Mouse (Mus musculus): ENCODE data around the gene Sycp2l.
"Not testable (repeated sequence)": the region's sequence is repeated elsewhere in the genome, so short reads cannot be mapped to it uniquely, and the experiment has no call there.

The Sycp2l gene

DNA sequence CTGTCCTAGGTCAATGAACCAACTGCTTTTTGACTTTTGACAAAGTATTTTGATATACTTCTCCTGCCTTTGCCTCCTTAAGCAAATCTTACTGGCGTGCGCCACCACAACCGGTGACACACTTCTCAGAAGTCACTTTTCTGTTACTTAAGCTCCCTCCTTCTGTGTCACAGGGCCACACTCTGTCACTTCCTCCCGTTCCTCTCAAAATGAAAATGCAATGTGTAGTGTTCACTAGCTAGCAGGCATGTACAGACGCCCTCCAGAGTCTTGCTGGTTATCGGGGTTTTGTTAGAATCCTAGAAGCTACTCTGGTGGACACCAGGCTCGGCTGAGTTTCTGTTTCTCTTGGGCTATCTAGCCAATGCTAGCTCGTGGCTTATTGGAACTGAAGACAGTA is 14.2 kb downstream of the Sycp2l start:
- DNase-seq, result no peak

DNA sequence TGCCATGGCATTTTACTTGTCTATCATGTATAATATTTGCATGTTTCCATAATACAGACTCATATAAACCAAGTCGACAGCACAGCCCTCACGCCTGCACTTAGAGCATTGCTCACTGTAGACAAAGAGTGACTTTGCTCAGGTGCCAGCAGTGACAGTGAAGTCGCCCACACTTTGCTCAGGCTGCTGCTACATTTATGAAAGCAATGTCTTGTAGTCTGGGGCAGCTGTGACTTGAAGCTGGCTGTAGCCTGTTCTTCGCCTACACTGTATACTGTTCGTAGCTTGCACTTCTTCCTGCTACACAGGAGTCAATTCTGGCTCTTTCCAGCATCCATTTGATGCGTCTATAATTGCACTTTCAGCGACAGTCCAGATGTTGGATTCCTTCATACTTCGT is 15.0 kb downstream of the Sycp2l start:
- DNase-seq, result no peak

DNA sequence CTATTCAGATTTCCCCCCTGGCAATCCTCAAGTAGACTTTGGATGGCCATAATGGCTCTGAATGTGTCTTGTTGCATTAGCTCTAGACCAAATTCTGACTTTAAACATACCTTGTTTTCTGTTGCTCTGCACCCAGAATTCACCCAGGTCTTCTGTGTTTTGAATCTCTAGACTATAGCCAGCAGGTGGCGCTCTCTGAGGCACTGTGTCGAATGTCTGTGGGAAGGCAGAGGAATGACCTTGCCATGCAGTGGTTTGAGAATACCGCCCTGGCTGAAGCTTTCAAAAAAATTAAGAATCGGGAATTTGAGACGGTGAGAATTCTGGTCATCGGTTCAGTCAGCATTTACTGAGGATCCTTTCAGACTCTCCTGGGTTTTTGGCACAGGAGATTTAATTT is 20.8 kb downstream of the Sycp2l start:
- peak; percentile 20 to 35 for DNase-seq

DNA sequence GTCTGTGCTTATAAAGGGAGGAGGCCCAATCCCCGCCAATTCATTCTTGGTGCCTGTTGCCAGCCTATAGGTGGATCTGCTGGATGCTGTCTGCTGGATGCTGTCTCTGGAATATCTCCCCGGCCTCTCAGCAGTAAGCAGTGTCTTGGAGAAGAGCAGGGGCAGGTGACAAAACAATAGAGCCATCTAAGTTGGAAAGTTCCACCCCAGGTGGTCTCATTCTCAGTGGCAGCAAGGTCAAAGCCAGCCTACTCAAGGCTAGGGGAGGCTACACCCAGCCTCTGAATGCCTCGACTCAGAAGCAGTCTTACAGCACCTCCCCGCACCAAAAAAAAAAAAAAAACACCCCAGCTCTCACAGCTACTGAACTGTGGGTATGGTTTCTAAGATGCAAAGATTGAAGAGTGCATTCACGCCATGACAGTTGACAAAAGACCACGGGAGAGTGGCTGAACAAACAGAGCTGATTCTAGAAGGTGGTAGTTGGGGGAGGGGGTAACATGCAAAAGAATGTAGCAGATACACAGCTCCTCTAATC is 31.4 kb downstream of the Sycp2l start:
- no peak for DNase-seq

DNA sequence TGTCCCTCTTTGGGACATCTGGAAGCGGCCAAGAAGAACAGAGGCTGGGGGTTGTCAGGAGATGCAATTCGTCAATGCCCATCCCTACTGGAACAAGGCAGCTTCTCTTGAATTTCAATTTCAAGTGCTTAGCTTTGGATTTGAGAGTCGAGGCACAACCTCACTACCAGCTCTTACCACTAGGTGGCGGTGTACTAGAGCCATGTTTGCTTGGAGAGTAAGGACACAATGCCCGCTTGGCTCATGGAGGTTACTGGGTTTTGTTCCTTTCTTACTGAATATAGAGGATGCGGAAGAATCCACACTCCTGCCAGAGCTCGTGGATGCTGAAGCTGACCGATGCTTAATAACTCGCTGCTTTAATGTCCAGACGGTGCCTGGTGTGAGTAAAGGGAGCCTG is 32.2 kb downstream of the Sycp2l start:
- peak; percentile 30 to 37 for DNase-seq

DNA sequence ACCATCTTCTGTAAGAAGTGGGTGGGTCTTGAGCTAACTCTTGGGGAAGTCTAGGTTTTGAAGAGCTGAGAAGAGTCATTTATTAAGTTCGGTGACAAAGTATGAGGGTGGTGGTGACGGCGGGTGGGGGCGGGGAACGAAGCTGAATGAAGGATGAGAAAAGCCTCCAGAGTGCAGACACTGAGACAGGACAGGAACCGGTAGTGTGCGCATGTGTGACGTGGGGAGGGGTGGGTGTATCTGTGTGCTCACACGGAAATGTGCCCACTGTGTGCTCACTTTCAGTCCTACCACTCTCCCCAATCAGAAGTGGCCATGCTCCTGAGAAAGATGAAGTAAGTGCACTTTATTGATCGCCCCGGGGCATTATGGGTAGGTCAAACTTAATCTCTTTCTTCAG is 39.0 kb downstream of the Sycp2l start:
- no peak for DNase-seq

DNA sequence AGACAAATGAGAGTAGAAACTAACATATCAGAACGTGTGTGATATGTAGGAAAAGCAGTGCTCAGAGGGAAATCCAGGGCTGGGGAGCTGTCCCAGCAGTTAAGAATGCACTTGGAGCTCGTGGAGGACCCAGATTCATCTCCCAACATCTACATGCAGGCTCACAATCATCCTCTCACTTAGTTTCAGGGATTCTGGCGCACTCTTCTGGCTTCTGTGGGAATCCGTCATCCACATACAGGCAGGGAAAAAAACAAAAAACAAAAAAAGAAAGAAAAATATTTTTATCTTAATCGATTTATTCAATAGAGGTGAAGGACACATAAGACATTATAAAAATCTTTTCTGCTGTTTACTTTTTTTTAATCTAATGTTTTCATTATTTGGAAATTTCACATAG is 44.3 kb downstream of the Sycp2l start:
- DNase-seq, result no peak

DNA sequence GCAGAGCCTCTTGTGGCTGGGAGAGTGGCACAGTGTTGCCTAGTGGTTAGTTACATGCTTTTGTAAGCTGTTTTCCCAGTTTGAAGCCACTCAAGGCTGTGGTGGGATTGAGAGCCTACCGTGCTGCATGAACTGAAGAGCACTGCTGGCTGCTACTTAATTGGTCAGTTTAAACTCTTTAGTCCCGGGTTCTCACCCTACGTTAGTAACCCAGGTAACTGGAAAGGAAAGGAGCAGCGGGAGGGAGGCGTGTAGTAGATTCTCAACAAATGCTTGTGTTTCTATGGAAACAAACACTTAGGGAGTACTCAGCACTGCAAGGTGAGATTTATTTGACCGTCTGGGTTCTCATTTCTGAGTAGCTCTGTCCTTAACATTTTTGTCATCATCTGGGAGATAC is 73.8 kb downstream of the Sycp2l start:
- no peak for DNase-seq

DNA sequence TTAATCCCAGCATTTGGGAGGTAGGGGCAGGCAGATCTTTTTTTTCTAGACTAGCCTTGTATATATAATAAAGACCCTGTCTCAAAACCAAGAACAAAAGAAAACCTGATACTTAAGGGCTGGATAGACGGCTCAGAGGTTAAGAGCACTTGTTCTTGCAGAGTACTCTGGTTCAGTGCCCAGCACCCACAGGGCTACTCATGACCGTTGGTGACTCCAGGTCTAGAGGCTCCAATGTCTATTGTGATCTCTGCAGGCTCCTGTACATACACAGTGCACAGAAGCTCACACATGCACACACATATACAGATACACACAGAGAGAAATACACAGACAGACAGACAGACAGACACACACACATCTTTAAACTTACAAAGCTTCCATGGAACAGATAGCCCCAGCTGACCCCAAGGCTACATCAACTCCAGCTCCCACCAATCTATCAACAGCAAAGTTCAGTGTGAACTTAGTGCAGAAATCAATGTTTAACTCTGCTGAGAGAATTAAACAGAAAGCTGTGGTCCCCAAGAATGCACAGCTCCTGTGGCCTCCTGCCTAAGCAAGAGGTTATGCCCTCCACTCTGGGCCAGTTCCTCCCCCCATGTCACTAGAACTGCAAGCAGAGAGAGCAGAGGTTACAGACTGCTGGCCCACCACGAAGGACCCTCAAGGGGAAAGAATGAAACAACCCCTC is 81.7 kb downstream of the Sycp2l start:
- DNase-seq, result no peak

DNA sequence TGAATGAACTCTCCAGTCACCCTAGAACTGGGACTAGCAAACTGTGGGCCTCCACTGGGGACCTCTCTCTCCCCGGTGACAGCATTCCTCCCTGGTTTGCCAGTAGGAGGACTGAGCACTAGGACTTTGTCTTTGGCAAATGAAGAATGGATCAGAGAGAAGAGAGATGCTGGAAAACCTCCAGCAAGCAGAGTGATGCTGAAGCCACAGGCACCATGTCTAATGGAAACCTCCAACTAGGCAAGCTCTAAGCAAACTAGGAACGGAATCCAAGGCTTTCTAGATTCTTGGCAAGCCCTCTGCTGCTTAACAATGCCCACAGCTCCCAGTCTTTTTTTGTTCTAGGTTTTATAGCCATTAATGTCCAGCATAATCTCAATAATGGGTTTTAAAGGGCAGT is 86.8 kb downstream of the Sycp2l start:
- no peak for DNase-seq

DNA sequence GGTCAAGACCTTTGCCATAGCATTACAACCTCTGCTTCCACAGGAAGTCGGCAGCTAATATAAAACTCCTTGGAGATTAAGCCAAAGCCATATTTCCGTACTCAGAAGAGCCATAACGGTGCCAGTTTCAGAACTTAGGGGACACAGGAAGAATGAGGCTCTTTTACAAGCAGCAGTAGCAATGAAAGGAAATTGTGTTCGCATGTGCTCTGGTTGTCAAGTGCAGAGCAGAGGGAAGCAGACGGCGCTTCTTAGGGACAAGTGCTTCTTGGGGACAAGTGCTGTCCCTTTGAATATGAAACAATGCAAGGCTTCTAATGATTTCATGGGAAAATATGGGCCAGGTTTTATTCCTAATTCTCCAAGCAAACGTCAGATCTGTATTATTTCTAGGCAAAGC is 89.2 kb downstream of the Sycp2l start:
- no peak for DNase-seq

DNA sequence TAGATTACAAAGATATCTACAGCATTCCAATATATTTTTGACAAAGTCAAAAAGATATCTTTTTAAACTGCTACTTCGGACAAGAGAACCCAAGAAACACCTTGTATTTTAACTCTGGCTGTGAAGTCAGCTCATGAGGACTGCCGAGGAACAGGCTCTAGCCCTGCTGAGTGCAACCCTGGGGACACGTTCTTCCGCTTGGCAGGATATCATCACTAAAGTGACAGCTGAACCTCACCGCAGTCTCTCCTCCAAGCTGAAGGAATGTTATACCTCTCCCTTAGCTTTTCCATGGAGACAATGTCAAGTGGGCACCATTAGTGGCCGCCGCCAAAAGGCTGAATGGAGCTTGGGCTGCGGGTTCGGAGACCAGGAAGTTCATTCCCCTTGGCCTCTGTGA is 89.6 kb downstream of the Sycp2l start:
- no peak for DNase-seq

DNA sequence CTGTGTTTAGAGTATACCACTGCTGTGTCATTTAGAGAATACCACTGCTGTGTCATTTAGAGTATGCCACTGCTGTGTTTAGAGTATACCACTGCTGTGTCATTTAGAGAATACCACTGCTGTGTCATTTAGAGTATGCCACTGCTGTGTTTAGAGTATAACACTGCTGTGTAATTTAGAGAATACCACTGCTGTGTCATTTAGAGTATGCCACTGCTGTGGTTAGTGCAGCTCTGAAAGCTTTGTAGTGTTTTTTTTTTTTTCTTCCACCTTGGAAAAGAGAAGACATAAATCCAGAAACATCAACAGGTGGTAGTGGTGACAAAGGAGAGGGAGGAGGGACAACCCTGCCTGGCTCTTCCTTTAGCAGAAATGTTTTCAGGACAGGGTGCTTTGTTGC is 91.5 kb downstream of the Sycp2l start:
- not testable (repeated sequence) for DNase-seq

DNA sequence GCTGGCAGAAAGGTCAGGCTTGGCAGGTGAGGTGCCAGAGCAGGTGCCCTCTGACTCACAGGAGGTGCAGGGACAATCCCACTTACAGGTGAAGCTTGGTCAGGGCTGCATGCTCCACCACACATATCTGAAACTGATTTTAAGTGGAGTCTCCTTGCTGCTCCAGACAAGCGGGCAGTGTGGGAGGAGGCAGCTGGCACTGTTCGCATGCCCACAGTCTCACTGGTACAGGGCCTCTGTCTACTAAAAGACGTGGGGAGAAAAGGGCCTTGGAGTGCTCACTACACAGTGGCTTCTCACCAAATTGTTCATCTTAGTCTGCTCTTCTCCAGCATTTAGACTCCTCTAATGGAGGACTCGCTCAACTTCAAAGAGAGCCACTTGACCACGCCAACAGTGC is 92.1 kb downstream of the Sycp2l start:
- no peak for DNase-seq

DNA sequence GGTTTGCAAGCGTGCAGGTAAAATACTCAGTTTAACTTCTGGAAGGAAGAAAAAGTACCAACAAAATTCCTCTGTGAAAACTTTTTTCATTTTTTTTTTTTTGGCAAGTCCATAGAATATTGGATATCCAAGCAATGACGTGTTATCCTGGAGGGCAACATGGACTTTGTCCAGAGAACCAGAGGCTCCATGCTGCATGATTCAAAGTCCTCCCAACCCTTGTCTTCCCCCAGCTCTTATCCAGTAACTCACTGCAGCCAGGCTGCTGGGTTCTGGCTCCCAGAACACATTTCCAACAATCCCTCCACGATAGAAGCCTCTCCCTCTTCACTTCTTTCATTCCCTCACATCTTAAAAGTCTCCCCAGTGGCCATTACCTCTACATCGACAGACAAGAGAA is 97.2 kb downstream of the Sycp2l start:
- DNase-seq, result no peak

DNA sequence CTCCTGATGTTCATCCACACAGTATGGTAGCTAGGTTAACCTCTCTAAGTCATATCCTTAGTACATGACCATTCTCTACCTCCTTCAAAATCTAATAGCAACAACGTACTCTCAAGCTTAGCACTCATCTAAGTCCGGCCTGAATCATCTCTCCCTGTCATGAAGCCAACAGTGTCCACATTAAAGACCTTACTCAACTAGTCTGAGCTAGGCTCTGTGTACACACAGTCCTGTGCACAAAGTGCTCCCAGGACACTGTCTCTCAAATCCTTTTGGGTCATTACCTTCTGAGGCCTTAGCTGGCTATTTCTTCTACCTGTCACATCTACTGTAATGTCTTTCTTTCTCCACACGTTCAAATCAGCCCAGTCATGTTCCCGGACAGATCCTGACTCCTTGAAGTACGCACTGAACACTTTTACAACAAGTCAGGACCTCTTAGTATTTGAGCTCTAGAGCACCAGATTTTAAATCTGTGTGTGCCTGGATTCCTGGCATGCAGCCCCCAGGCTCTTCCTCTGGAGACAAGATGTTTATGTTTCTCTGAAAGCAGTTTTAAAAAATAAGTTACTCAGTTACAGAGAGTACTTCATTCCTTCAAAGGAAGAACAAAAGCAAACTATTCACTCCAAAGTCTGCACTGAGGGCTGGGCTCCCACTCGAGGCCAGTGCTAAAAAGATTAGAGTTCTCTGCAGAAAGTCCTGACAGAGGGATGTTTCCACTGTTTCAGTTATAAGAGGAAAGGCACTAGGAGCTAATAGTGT is 98.6 kb downstream of the Sycp2l start:
- no peak for DNase-seq

DNA sequence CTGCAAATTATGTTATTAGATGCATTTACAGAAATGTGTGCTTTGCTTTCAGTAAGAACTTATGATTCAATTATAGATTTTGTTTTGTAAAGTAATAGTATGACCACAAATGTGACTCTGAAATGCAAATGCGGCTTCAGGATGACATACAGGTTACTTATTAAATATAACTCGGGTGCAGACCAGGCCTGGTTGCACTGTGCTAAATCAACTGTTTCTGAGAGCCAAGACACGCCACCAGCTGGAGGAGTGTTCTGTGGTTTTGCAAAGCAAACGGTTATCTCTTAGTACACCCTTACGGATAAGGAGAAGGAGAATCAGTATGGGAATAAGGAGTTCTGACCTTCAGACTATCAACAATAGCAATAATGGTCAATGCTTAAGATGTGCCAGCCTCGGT is 101.6 kb downstream of the Sycp2l start:
- no peak for DNase-seq

DNA sequence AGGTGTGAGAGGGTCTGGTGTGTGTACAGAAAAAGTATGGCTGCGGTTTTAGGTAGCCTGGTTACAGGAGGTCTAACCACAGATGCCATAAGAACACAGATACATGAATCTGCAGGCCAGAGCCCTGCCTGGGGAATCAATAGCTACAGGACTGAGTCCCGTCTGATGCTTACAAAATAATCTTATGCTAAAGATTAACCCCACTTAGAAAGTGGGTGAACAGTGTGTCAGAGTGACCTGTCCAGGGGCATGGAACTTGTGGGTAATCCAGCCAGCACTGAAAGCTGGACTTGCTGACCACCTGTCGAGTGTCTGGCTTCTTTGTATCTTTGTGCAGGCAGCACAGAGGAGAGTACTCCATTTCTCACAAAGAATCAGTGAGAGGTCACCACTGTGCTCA is 102.1 kb downstream of the Sycp2l start:
- DNase-seq, result no peak

DNA sequence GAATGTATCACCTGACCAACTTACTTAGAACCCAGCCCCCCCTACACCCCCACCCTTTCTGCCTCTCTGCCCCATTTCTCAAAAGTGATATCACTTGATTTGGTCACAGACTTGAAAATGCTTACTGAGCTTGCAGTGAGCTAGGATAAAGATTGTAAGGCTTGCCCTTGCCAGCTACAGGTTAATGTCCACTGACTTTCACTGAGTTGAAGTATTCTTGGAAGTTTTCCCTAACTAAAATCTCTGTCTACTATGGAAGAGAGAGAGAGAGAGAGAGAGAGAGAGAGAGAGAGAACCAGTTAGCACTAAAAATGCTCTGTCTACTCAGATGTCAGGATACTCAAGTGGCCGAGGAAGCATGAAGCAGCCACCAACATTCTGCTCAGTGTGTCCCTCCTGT is 104.9 kb downstream of the Sycp2l start:
- no peak for DNase-seq

DNA sequence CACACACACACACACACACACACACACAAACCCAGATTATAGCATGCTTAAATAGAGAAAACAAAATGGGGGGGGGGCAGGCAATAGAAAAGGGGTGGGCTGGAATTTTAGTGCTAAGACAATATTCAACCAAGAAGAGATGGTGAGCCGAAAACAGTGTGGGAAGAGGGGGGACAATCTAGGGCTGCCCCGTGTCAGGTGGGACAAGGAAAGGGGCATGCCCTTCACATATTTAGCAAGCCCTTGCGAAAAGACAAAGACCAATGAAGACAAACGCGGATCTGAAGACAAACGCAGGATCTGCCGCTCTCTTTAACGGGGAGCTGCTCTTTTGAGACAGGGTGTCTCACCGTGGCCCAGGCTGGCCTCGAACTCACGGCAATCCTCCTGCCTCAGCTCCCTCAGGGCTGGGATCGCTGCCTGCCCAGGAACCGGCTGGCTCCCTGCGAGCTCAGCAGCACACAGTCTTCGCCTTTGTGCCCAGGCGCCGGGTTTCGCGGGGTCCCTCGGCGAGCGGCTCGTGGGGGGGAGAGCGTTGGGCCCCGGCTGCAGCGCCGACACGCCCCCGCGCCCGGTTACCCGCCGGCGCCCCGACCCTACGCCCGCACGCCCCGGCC is 105.7 kb downstream of the Sycp2l start:
- DNase-seq, result no peak

DNA sequence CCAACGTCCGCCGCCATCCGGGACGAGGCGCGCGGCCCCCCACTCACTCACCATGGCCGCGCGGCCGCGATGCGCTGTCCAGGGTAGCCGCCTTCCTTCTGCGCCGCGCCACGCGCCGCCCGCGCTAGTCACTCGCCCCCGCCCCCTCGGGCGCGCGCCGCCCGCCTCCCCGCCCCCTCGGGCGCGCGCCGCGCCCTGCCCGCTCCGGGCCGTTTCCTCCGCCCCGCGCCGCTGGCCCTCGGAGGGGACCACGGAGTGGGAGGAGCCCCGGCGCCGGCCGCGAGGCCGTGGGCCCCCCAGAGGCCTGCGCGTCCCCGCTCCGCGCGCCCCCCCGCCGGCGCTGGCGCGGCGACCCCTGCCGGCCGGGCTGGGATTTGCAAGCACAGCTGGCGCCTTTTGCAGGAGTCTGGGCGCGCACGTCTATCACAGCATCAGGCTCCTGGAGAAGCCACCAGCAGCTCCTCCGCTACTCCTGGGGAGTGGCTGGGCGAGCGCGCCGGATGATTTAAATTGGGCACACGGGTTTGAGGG is 106.3 kb downstream of the Sycp2l start, which contains the start of gene Elovl2:
Elovl2 (minus strand) TSS at position 102 of the 531 bp plus-strand sequence.
- DNase-seq, result peak; percentile 40 to 58
